In the genomic region with DNA sequence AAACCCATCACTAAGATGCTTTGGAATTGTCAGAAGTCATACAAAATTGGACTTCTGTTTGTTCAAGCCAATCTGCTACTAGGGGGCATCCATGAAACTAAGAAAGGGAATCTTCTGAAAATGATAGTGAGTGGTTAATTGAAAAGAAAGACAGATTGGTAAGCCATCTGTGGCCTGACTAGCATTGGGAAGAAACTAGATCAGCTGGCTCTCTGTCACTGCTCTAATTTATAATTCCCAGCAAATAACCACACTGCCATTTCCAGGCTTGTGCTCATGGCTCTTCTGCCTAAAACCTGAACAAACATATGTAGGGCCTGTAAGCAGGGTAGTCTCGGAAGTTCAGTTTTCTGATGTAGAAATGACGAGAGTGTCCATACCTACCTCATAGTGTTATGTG, we compare ENCODE assay signal across 21 mouse cellular contexts.
"Had no signal": no experiment of that assay in that cellular context is flagged by ENCODE, and none has a peak within 500 bp of the region (broad histone marks: within the 10 kb centered on the region; RNA-seq: fewer than 3 reads in every experiment).

No protein-coding gene starts in this region.

- DNase-seq: kidney, adult 2 months; kidney, postnatal 25 days; left cerebral cortex, postnatal 4 days; liver, postnatal 0 days; lung, embryonic 14.5 days; retina, postnatal 1 day; right cerebral cortex, postnatal 25 days; spleen, adult 18-20 months; thymus, postnatal 25 days had no signal

- H3K9me3 ChIP-seq: limb, embryonic 12.5 days; limb, embryonic 15.5 days; midbrain, embryonic 12.5 days; midbrain, embryonic 15.5 days; neural tube, embryonic 12.5 days; neural tube, embryonic 15.5 days; stomach, embryonic 15.5 days had no signal

- ATAC-seq: liver, postnatal 0 days; lung, postnatal 0 days; midbrain, embryonic 15.5 days had no signal

- H3K36me3 ChIP-seq: limb, embryonic 12.5 days; limb, embryonic 15.5 days; midbrain, embryonic 12.5 days; midbrain, embryonic 15.5 days; neural tube, embryonic 12.5 days; neural tube, embryonic 15.5 days; stomach, embryonic 15.5 days had no signal

- H3K4me2 ChIP-seq: limb, embryonic 12.5 days; limb, embryonic 15.5 days; liver, embryonic 11.5 days; lung, embryonic 14.5 days; midbrain, embryonic 12.5 days; midbrain, embryonic 15.5 days; neural tube, embryonic 12.5 days; neural tube, embryonic 15.5 days; stomach, embryonic 15.5 days had no signal

- H3K27me3 ChIP-seq: limb, embryonic 12.5 days; limb, embryonic 15.5 days; midbrain, embryonic 12.5 days; midbrain, embryonic 15.5 days; neural tube, embryonic 12.5 days; neural tube, embryonic 15.5 days; stomach, embryonic 15.5 days had no signal

- H3K9ac ChIP-seq: limb, embryonic 12.5 days; limb, embryonic 15.5 days; liver, embryonic 14.5 days; liver, postnatal 0 days; lung, embryonic 14.5 days; midbrain, embryonic 12.5 days; midbrain, embryonic 15.5 days; neural tube, embryonic 12.5 days; neural tube, embryonic 15.5 days; stomach, embryonic 15.5 days had no signal

- H3K4me1 ChIP-seq: limb, embryonic 12.5 days; limb, embryonic 15.5 days; midbrain, embryonic 12.5 days; midbrain, embryonic 15.5 days; neural tube, embryonic 12.5 days; neural tube, embryonic 15.5 days; stomach, embryonic 15.5 days had no signal

- H3K27ac ChIP-seq: kidney, postnatal 0 days; limb, embryonic 12.5 days; limb, embryonic 15.5 days; liver, embryonic 14.5 days; macrophage; midbrain, embryonic 12.5 days; midbrain, embryonic 15.5 days; neural tube, embryonic 12.5 days; neural tube, embryonic 15.5 days; stomach, embryonic 15.5 days had no signal

- H3K4me3 ChIP-seq: limb, embryonic 12.5 days; limb, embryonic 15.5 days; midbrain, embryonic 12.5 days; midbrain, embryonic 15.5 days; neural tube, embryonic 12.5 days; neural tube, embryonic 15.5 days; stomach, embryonic 15.5 days had no signal
